Mouse (Mus musculus): ENCODE results near the gene Ssh2. TPM values are rescaled to one million over a fixed set of nuclear protein-coding genes. Genes with fewer than 3 reads are reported as not detected.
"Not testable (repeated sequence)": the region's sequence is repeated elsewhere in the genome, so short reads cannot be mapped to it uniquely, and the experiment has no call there.

The Ssh2 gene
- polyA plus RNA-seq, 1 experiment from 2014 or later = 17.6 TPM

GRCm38 (mm10) chr11:77384151-77384550, 168.1 kb downstream of the Ssh2 start:
- no peaks in the 10 kb centered on the region for H3K27me3 ChIP-seq (ENCODE audit: control insufficient read depth, insufficient read depth, low read length)
- H3K9me3 ChIP-seq (ENCODE audit: control insufficient read depth, low read length) = no peaks in the 10 kb centered on the region
- no peaks in the 10 kb centered on the region for H3K36me3 ChIP-seq (ENCODE audit: control insufficient read depth, insufficient read depth, low read length)
- no peak overlapping the region for H3K4me3 ChIP-seq (ENCODE audit: low read depth, low read length)
- H3K9ac ChIP-seq (ENCODE audit: low read length) = no peak overlapping the region
- no peaks in the 10 kb centered on the region for H3K4me1 ChIP-seq (replicated peaks; ENCODE audit: control insufficient read depth, insufficient read depth, low read length)
- WGBS = 87% methylated on average over 3 of the region's 3 CpGs
- no peak for ATAC-seq (replicated peaks; ENCODE audit: low FRiP score)
- no peak overlapping the region for H3K4me2 ChIP-seq (ENCODE audit: low read depth, low read length, severe bottlenecking)
- DNase-seq (ENCODE audit: low spot score) = no peak
- no peak overlapping the region for H3K27ac ChIP-seq (ENCODE audit: low read depth, low read length)

- WGBS = 80% methylated on average over 3 of the region's 3 CpGs
- no peaks in the 10 kb centered on the region for H3K4me1 ChIP-seq (replicated peaks; ENCODE audit: control insufficient read depth, insufficient read depth, low read length)
- no peaks in the 10 kb centered on the region for H3K27me3 ChIP-seq (ENCODE audit: control insufficient read depth, insufficient read depth, low read length)
- ATAC-seq (replicated peaks; ENCODE audit: low FRiP score) = no peak
- no peak for DNase-seq (ENCODE audit: low spot score)
- no peaks in the 10 kb centered on the region for H3K36me3 ChIP-seq (ENCODE audit: control insufficient read depth, insufficient read depth, low read length)
- H3K9ac ChIP-seq (ENCODE audit: low read length) = no peak overlapping the region
- no peak overlapping the region for H3K4me3 ChIP-seq (ENCODE audit: low read depth, low read length)
- no peaks in the 10 kb centered on the region for H3K9me3 ChIP-seq (ENCODE audit: control insufficient read depth, low read length)
- no peak overlapping the region for H3K4me2 ChIP-seq (ENCODE audit: low read depth, low read length, severe bottlenecking)
- no peak overlapping the region for H3K27ac ChIP-seq (ENCODE audit: low read depth, low read length)
Measured at GRCm38 (mm10) chr11:77385706-77386690, 169.9 kb downstream of the Ssh2 start.

DNA sequence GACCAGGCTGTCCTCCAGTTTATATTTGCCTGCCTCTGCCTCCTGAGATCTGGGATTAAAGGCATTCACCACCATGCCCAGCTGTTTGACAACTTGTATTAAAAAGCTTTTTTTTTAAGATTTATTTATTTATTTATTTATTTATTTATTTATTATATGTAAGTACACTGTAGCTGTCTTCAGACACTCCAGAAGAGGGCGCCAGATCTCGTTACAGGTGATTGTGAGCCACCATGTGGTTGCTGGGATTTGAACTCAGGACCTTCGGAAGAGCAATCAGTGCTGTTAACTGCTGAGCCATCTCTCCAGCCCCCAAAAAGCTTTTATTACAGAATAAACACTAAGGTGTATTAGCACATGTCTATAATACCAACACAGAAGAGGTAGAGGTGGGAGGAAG, 172.1 kb downstream of the Ssh2 start:
- not testable (repeated sequence) for H3K27me3 ChIP-seq (ENCODE audit: control insufficient read depth, insufficient read depth, low read length); DNase-seq (ENCODE audit: low spot score); H3K4me3 ChIP-seq (ENCODE audit: low read depth, low read length); ATAC-seq (replicated peaks; ENCODE audit: low FRiP score); H3K36me3 ChIP-seq (ENCODE audit: control insufficient read depth, insufficient read depth, low read length); H3K9me3 ChIP-seq (ENCODE audit: control insufficient read depth, low read length); H3K4me1 ChIP-seq (replicated peaks; ENCODE audit: control insufficient read depth, insufficient read depth, low read length); H3K9ac ChIP-seq (ENCODE audit: low read length); H3K4me2 ChIP-seq (ENCODE audit: low read depth, low read length, severe bottlenecking); H3K27ac ChIP-seq (ENCODE audit: low read depth, low read length)
- 82% methylated on average over 3 of the region's 3 CpGs for WGBS

- ATAC-seq (replicated peaks; ENCODE audit: low FRiP score) (no peak), DNase-seq (ENCODE audit: low spot score) (no peak)
- Histone ChIP-seq H3K4me3 (ENCODE audit: low read depth, low read length) (no peak overlapping the region), H3K36me3 (ENCODE audit: control insufficient read depth, insufficient read depth, low read length) (no peaks in the 10 kb centered on the region), H3K9me3 (ENCODE audit: control insufficient read depth, low read length) (no peaks in the 10 kb centered on the region), H3K9ac (ENCODE audit: low read length) (no peak overlapping the region), H3K27me3 (ENCODE audit: control insufficient read depth, insufficient read depth, low read length) (no peaks in the 10 kb centered on the region), H3K4me1 (replicated peaks; ENCODE audit: control insufficient read depth, insufficient read depth, low read length) (no peaks in the 10 kb centered on the region), H3K27ac (ENCODE audit: low read depth, low read length) (no peak overlapping the region), H3K4me2 (ENCODE audit: low read depth, low read length, severe bottlenecking) (no peak overlapping the region)
- WGBS = 94% methylated on average over 2 of the region's 2 CpGs
Measured at GRCm38 (mm10) chr11:77395539-77395938, 179.5 kb downstream of the Ssh2 start.

- Histone ChIP-seq H3K4me3 (ENCODE audit: low read depth, low read length) (no peak overlapping the region), H3K4me1 (replicated peaks; ENCODE audit: control insufficient read depth, insufficient read depth, low read length) (no peaks in the 10 kb centered on the region), H3K36me3 (ENCODE audit: control insufficient read depth, insufficient read depth, low read length) (no peaks in the 10 kb centered on the region), H3K9ac (ENCODE audit: low read length) (no peak overlapping the region), H3K4me2 (ENCODE audit: low read depth, low read length, severe bottlenecking) (no peak overlapping the region), H3K9me3 (ENCODE audit: control insufficient read depth, low read length) (no peaks in the 10 kb centered on the region), H3K27ac (ENCODE audit: low read depth, low read length) (no peak overlapping the region), H3K27me3 (ENCODE audit: control insufficient read depth, insufficient read depth, low read length) (no peaks in the 10 kb centered on the region)
- DNase-seq (ENCODE audit: low spot score) (no peak), ATAC-seq (replicated peaks; ENCODE audit: low FRiP score) (no peak)
- 80% methylated on average over 2 of the region's 2 CpGs for WGBS
Measured at GRCm38 (mm10) chr11:77402508-77402907, 186.4 kb downstream of the Ssh2 start.

DNA sequence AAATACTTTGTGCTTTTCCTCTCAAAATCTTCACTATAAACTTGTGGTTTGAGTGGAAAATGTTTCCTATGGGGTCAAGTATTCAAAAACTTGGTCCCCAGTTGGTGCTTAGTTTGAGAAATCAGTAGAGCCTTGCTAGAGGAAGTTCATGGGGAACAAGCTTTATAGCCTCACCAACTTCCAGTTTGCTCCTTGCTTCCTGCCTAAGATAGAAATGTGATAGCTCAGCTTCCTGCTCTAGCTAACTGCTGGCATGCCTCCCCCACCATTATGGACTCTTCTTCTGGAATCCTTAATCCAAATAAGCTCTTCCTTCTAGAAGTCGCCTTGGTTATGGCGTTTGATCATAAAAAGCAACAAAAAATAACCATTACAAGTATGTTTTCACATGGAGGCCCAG, 190.2 kb downstream of the Ssh2 start:
- H3K27me3 ChIP-seq (ENCODE audit: control insufficient read depth, insufficient read depth, low read length) = no peaks in the 10 kb centered on the region
- no peaks in the 10 kb centered on the region for H3K9me3 ChIP-seq (ENCODE audit: control insufficient read depth, low read length)
- no peaks in the 10 kb centered on the region for H3K36me3 ChIP-seq (ENCODE audit: control insufficient read depth, insufficient read depth, low read length)
- H3K9ac ChIP-seq (ENCODE audit: low read length) = no peak overlapping the region
- H3K4me2 ChIP-seq (ENCODE audit: low read depth, low read length, severe bottlenecking) = no peak overlapping the region
- H3K4me1 ChIP-seq (replicated peaks; ENCODE audit: control insufficient read depth, insufficient read depth, low read length) = no peaks in the 10 kb centered on the region
- no peak overlapping the region for H3K4me3 ChIP-seq (ENCODE audit: low read depth, low read length)
- no peak overlapping the region for H3K27ac ChIP-seq (ENCODE audit: low read depth, low read length)
- no peak for DNase-seq (ENCODE audit: low spot score)
- 87% methylated on average over 2 of the region's 2 CpGs for WGBS
- ATAC-seq (replicated peaks; ENCODE audit: low FRiP score) = no peak

GRCm38 (mm10) chr11:77409879-77410278, 193.8 kb downstream of the Ssh2 start:
- WGBS = 87% methylated on average over 6 of the region's 6 CpGs
- ATAC-seq (replicated peaks; ENCODE audit: low FRiP score) (no peak), DNase-seq (ENCODE audit: low spot score) (no peak)
- Histone ChIP-seq H3K4me2 (ENCODE audit: low read depth, low read length, severe bottlenecking) (no peak overlapping the region), H3K9me3 (ENCODE audit: control insufficient read depth, low read length) (no peaks in the 10 kb centered on the region), H3K4me3 (ENCODE audit: low read depth, low read length) (no peak overlapping the region), H3K27me3 (ENCODE audit: control insufficient read depth, insufficient read depth, low read length) (no peaks in the 10 kb centered on the region), H3K9ac (ENCODE audit: low read length) (no peak overlapping the region), H3K4me1 (replicated peaks; ENCODE audit: control insufficient read depth, insufficient read depth, low read length) (no peaks in the 10 kb centered on the region), H3K27ac (ENCODE audit: low read depth, low read length) (no peak overlapping the region), H3K36me3 (ENCODE audit: control insufficient read depth, insufficient read depth, low read length) (no peaks in the 10 kb centered on the region)

- Histone ChIP-seq H3K4me1 (replicated peaks; ENCODE audit: control insufficient read depth, insufficient read depth, low read length) (no peaks in the 10 kb centered on the region), H3K4me2 (ENCODE audit: low read depth, low read length, severe bottlenecking) (no peak overlapping the region), H3K4me3 (ENCODE audit: low read depth, low read length) (no peak overlapping the region), H3K36me3 (ENCODE audit: control insufficient read depth, insufficient read depth, low read length) (no peaks in the 10 kb centered on the region), H3K27ac (ENCODE audit: low read depth, low read length) (no peak overlapping the region), H3K27me3 (ENCODE audit: control insufficient read depth, insufficient read depth, low read length) (no peaks in the 10 kb centered on the region), H3K9me3 (ENCODE audit: control insufficient read depth, low read length) (no peaks in the 10 kb centered on the region), H3K9ac (ENCODE audit: low read length) (no peak overlapping the region)
- no peak for DNase-seq (ENCODE audit: low spot score)
- ATAC-seq (replicated peaks; ENCODE audit: low FRiP score) = no peak
Measured at GRCm38 (mm10) chr11:77411284-77411683, 195.2 kb downstream of the Ssh2 start.

Measured in forebrain, embryonic 11.5 days (tissue).